Mouse (Mus musculus) erythroblast, adult 5-6 weeks (primary cell): ENCODE results near the gene Ap1g2. TPM values are rescaled to one million over a fixed set of nuclear protein-coding genes. Genes with fewer than 3 reads are reported as not detected.
A peak's percentile ranks its signal among the peaks of the same experiment; 100 is the strongest.

ENCODE experiments used
- ATAC-seq: replicated peaks from 2 replicates; pipeline ENCODE4 v1.8.0; 2016; ENCODE audit warnings: moderate number of reproducible peaks, mild to moderate bottlenecking, moderate TSS enrichment, inconsistent platforms; ENCODE audit not compliant: poor library complexity, low FRiP score, severe bottlenecking
- total RNA-seq, 2 experiments: library from RNA; stranded (forward) in 1 of 2; stranded (reverse) in 1 of 2; fragments of 150-400 nt in 1 of 2; fragments of 200-764, 138-1000 nt in 1 of 2; gene quantifications; 2 replicates each; pipeline versions ENCODE4 v1.2.3 to v1.2.4; 2015 to 2017; ENCODE audit warnings: low replicate concordance in 2 of 2

The Ap1g2 gene
- total RNA-seq, 2 experiments from 2014 or later = 1.7 to 3.7 TPM

- no peak for ATAC-seq
Observed at GRCm38 (mm10) chr14:55114759-55115701, 8.6 kb upstream of the Ap1g2 start.

- ATAC-seq = no peak
Observed at GRCm38 (mm10) chr14:55113975-55114645, 7.7 kb upstream of the Ap1g2 start.

GRCm38 (mm10) chr14:55113351-55113974, 7.1 kb upstream of the Ap1g2 start:
- no peak for ATAC-seq

- ATAC-seq = no peak
Observed at GRCm38 (mm10) chr14:55111720-55112119, 5.3 kb upstream of the Ap1g2 start.

DNA sequence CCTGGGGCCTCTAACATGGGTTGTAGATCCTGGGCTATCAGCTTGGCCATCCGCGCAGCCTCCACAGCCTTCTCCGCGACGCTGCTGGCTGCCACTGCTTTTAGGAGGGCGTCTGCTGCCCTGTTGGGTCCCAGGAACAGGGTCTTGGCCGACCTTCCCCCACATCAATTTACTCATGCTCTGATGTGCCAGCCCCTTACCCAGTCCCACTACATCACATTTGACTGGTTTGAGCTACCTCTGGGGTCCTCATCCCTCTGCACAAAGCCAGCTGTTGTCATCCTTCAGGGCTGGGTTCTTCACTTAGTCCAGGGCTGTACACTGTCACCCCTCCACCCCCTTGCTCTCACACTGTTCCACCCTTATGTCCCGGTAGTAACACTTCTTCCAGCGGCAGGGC, 3.7 kb upstream of the Ap1g2 start:
- no peak for ATAC-seq

DNA sequence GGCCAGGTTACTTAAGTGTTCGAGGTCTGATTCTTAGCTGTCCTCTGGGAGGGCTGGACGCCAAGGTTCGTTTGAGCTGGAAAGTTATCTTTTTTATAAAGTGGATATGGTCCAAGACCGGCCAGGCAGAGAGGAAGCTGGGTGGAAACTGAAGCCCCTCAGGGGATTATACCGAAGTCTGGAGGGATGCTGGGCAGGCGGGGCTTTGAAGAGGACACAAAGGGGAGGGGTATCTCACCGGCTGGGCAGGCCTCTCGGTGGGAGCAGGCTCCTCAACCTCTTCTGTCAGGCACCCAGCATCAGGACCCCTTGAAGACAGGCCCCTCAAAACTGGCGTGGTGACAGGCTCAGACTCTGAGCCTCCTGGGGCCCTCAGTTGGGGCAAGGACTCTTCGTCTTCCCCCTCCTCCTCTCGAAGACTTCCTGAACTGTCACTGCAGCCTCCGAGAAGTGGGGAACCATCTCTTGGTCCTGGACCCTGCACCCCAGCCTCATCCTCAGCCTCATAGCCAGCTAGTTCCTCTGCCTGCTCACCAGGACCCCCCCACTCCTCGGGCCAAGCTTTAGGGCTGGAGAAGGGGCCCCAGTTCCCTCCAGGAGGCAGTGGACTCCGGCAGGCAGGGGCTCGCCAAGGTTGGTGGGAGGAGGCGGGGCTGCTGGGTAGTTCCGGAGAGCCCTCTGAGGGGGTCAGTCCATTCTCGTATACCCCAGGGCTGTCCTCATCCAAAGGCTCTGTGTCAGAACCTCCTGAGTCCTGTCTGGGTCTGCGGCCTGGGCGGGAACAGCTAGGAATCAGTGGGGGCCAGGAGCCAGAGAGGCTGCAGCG, 2.9 kb upstream of the Ap1g2 start:
- no peak for ATAC-seq

- no peak for ATAC-seq
Observed at GRCm38 (mm10) chr14:55108202-55108870, 1.9 kb upstream of the Ap1g2 start.

DNA sequence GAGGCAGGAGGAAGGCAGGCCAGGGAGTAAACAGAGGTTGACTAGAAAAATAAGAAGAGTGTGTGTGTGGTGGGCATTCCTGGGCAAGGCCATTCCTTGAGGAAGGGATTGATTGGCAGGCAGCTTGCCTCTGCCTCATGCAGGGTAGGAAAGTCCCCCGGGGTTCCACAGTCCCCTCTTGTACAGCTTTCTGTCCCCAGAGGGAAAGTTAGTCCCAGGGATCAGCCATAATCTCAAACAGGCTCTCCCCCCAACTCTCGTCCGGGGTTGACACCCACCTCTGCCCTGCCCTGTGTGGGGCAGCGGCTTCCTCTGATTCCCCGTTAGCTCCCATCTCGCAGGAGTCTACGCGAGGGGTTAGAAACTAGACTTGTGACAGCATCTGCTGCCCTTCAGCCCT, 597 bp upstream of the Ap1g2 start:
- no peak for ATAC-seq

- ATAC-seq = no peak
Observed at GRCm38 (mm10) chr14:55105386-55105785, 1.0 kb downstream of the Ap1g2 start.

GRCm38 (mm10) chr14:55104365-55104764, 2.0 kb downstream of the Ap1g2 start:
- no peak for ATAC-seq

DNA sequence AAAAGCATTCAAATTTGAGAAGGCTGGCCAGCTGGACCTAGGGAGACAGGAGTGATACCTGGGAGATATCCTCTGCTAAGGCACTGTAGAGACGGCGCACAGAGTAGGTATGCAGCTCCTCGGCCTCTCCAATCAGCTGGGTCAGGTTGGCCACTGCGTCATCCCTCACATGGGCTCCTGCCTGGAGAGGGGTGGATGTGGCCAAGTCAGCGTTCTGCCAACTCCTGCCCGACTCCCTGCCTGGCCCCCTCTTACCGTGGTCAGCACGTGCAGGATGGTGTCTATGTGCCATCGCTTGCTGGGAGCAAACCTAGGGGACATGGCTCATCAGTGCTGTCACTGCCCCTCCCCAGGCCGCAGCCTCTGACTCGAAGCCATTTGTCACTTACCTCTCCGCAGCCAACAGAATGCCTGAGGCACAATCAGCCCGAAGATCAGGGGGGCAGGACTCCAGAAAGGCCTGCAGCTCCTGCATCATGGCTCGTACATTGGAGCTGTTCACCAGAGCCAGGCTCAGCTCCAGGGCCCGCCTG, 4.1 kb downstream of the Ap1g2 start:
- no peak for ATAC-seq

DNA sequence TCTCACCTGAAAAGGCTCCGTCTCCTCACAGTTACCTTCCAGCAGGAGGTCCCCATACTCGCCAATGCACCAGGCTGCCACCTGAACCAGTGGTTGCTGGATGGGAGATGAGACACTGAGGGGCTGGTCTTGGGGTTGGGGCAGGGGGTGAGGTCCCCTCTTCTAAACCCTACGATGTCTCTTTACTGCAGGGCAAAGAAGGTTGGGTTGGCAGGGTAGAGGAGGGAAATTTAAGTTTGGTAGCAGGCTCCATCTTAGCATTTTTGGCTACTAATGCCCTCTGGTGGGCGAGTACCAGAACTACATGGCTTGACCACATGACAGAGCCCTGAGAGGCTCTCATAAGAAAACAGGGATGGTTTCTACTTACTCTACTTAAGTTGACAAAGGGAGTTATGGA, 4.8 kb downstream of the Ap1g2 start:
- ATAC-seq = no peak

DNA sequence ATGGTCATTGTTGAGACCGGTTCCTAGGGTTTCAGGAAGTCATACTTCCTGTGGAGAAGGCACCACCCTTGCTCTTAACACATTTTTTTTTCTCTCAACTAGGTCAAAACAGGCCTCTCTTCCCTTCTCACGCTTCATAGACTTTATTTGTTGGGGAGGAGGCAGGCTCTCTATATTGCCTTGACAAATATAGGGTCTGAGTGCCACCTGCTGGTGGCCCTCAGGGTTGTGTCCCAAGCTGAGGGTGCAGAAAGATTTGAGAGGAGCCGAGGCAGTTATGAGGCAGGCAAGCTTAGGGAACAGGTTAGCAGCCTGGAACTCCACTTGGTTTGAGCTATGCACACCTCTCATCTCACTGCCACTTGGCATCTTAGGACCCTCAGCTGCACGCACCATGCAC, 8.3 kb downstream of the Ap1g2 start:
- ATAC-seq = no peak

GRCm38 (mm10) chr14:55097646-55098045, 8.7 kb downstream of the Ap1g2 start:
- no peak for ATAC-seq

GRCm38 (mm10) chr14:55096573-55097087, 9.8 kb downstream of the Ap1g2 start:
- ATAC-seq = no peak

- ATAC-seq = no peak
Observed at GRCm38 (mm10) chr14:55095671-55096070, 10.7 kb downstream of the Ap1g2 start.

- ATAC-seq = no peak
Observed at GRCm38 (mm10) chr14:55095263-55095662, 11.1 kb downstream of the Ap1g2 start.

GRCm38 (mm10) chr14:55094704-55095231, 11.6 kb downstream of the Ap1g2 start, which contains the start of gene Thtpa:
Gene Thtpa (plus strand): TSS chr14:55094784.
- peak; percentile 60 for ATAC-seq
